In the genomic region with DNA sequence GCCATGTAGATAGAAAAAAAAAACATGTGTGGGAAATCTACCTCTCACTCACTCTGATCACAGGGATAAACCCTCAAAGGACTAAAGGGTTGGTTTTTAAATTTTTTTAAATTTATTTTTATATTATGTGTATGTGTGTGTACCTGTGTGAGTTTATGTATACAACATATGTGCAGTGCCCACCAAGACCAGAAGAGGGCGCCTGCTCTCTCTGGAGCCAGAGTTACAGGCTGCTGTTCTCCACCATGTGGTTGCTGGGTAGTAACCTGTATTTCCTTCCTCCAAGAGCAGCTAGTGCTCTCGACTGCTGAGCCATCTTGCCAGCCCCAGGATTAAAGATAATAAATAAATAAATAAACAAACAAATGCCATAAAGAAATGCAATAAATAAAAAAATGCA, we compare ENCODE assay signal across 16 mouse cellular contexts. TPM values are rescaled to one million over a fixed set of nuclear protein-coding genes. Genes with fewer than 3 reads are reported as not detected.
A peak's percentile ranks its signal among the peaks of the same experiment; 100 is the strongest.
DNase-seq lines count a peak whose midpoint lies in the region; ATAC-seq and TF ChIP-seq lines count a peak whose summit lies in the region.
"Had no signal": no experiment of that assay in that cellular context is flagged by ENCODE, and none has a peak within 500 bp of the region (broad histone marks: within the 10 kb centered on the region; RNA-seq: fewer than 3 reads in every experiment).

No protein-coding gene starts in this region.

- H3K27ac ChIP-seq in intestine, postnatal 0 days (ENCODE audit: low read depth, low read length) = no peak overlapping the region
- no peak overlapping the region for H3K27ac ChIP-seq in intestine, embryonic 16.5 days (ENCODE audit: low read length)
- H3K27ac ChIP-seq in lung, postnatal 0 days (ENCODE audit: low read length) = no peak overlapping the region
- H3K27ac ChIP-seq in stomach, postnatal 0 days (replicated peaks) = no peak overlapping the region
- H3K27ac ChIP-seq: hindbrain, embryonic 13.5 days; midbrain, embryonic 15.5 days; neural tube, embryonic 15.5 days had no signal

- H3K4me3 ChIP-seq in intestine, postnatal 0 days (ENCODE audit: low read depth, low read length) = no peak overlapping the region
- no peak overlapping the region for H3K4me3 ChIP-seq in intestine, embryonic 16.5 days (ENCODE audit: low read length)
- no peak overlapping the region for H3K4me3 ChIP-seq in lung, postnatal 0 days (ENCODE audit: low read depth, low read length)
- no peak overlapping the region for H3K4me3 ChIP-seq in stomach, postnatal 0 days (ENCODE audit: low read depth, low read length)
- H3K4me3 ChIP-seq: hindbrain, embryonic 13.5 days; midbrain, embryonic 15.5 days; neural tube, embryonic 15.5 days had no signal

- 84% methylated on average over 2 of the region's 2 CpGs for WGBS in intestine, postnatal 0 days
- WGBS in intestine, embryonic 16.5 days = 81% methylated on average over 2 of the region's 2 CpGs
- whole genome bisulfite sequencing in lung, postnatal 0 days = 75% methylated on average over 2 of the region's 2 CpGs
- 81% methylated on average over 2 of the region's 2 CpGs for WGBS in stomach, postnatal 0 days

- DNase-seq in lung, postnatal 0 days (ENCODE audit: low spot score) = no peak
- no peak for DNase-seq in lung, adult 18-20 months
- peak; percentile 72 for DNase-seq in R1 (ENCODE audit: low read depth, low spot score)
- no peak for DNase-seq in stomach, postnatal 0 days (ENCODE audit: low spot score)
- DNase-seq in layer of hippocampus, adult 18-20 months (ENCODE audit: low spot score in 2 of 2) = no peak
- DNase-seq: gastrocnemius, postnatal 10 days; layer of hippocampus, adult 9-11 months; left cerebral cortex, postnatal 4 days had no signal

- peaks cover 6% of the 10 kb centered on the region; the same call in 1 of the 2 replicates for H3K4me1 ChIP-seq in intestine, postnatal 0 days (replicated peaks; ENCODE audit: control insufficient read depth, insufficient read depth, low read length)
- peaks cover 24% of the 10 kb centered on the region for H3K4me1 ChIP-seq in intestine, embryonic 16.5 days (ENCODE audit: control insufficient read depth, insufficient read depth, low read length)
- 0 out of 2 replicates have a peak, but pooled peaks cover 6% of the 10 kb centered on the region for H3K4me1 ChIP-seq in lung, postnatal 0 days (ENCODE audit: insufficient read depth, low read depth, low read length)
- peaks cover 5% of the 10 kb centered on the region; the same call in 1 of the 2 replicates for H3K4me1 ChIP-seq in stomach, postnatal 0 days (replicated peaks; ENCODE audit: control insufficient read depth, insufficient read depth)
- H3K4me1 ChIP-seq: midbrain, embryonic 15.5 days had no signal

- H3K4me2 ChIP-seq in intestine, postnatal 0 days (replicated peaks; ENCODE audit: low read depth) = no peak overlapping the region
- H3K4me2 ChIP-seq in intestine, embryonic 16.5 days (ENCODE audit: low read depth, low read length) = no peak overlapping the region
- no peak overlapping the region for H3K4me2 ChIP-seq in lung, postnatal 0 days (replicated peaks; ENCODE audit: low read depth, low read length)
- H3K4me2 ChIP-seq in stomach, postnatal 0 days (replicated peaks; ENCODE audit: low read depth) = no peak overlapping the region
- H3K4me2 ChIP-seq: heart, embryonic 11.5 days; hindbrain, embryonic 13.5 days; midbrain, embryonic 15.5 days; neural tube, embryonic 15.5 days had no signal

- H3K27me3 ChIP-seq in intestine, postnatal 0 days (replicated peaks; ENCODE audit: control insufficient read depth, insufficient read depth, low read length) = no peaks in the 10 kb centered on the region
- H3K27me3 ChIP-seq in intestine, embryonic 16.5 days (replicated peaks; ENCODE audit: control insufficient read depth, insufficient read depth, low read length) = no peaks in the 10 kb centered on the region
- no peaks in the 10 kb centered on the region for H3K27me3 ChIP-seq in lung, postnatal 0 days (replicated peaks; ENCODE audit: insufficient read depth, low read length)
- H3K27me3 ChIP-seq in stomach, postnatal 0 days (ENCODE audit: control insufficient read depth, insufficient read depth, low read length) = no peaks in the 10 kb centered on the region
- H3K27me3 ChIP-seq: midbrain, embryonic 15.5 days; neural tube, embryonic 15.5 days had no signal

- no peaks in the 10 kb centered on the region for H3K9me3 ChIP-seq in intestine, postnatal 0 days (ENCODE audit: control insufficient read depth)
- H3K9me3 ChIP-seq in intestine, embryonic 16.5 days (ENCODE audit: control insufficient read depth, low read length) = peaks cover 11% of the 10 kb centered on the region
- no peaks in the 10 kb centered on the region for H3K9me3 ChIP-seq in lung, postnatal 0 days (ENCODE audit: low read length)
- H3K9me3 ChIP-seq in stomach, postnatal 0 days (ENCODE audit: control insufficient read depth, low read length) = no peaks in the 10 kb centered on the region
- H3K9me3 ChIP-seq: hindbrain, embryonic 13.5 days; midbrain, embryonic 15.5 days; neural tube, embryonic 15.5 days had no signal

- no peak for ATAC-seq in intestine, postnatal 0 days
- ATAC-seq in intestine, embryonic 16.5 days = no peak
- no peak for ATAC-seq in lung, postnatal 0 days
- ATAC-seq in stomach, postnatal 0 days (ENCODE audit: low FRiP score, low TSS enrichment) = no peak
- no peak for ATAC-seq in megakaryocyte progenitor cell, adult 5-6 weeks (replicated peaks; ENCODE audit: poor library complexity)
- ATAC-seq: activated CD4-positive, CD25-positive, alpha-beta regulatory T cell, adult 4 months; midbrain, embryonic 15.5 days had no signal

- TF ChIP-seq EP300 in lung, postnatal 0 days (IDR thresholded peaks at IDR 0.05) = no peak
- TF ChIP-seq EP300 in stomach, postnatal 0 days (optimal IDR thresholded peaks at IDR 0.05) = no peak

- TF ChIP-seq CTCF in intestine, postnatal 0 days (IDR thresholded peaks at IDR 0.05; ENCODE audit: low read depth) = peak; percentile 55
- TF ChIP-seq CTCF in lung, postnatal 0 days (IDR thresholded peaks at IDR 0.05) = peak; percentile 38
- TF ChIP-seq CTCF in stomach, postnatal 0 days (IDR thresholded peaks at IDR 0.05; ENCODE audit: low read depth) = peak; percentile 52

- no peak overlapping the region for H3K9ac ChIP-seq in intestine, postnatal 0 days (ENCODE audit: low read depth, low read length)
- no peak overlapping the region for H3K9ac ChIP-seq in intestine, embryonic 16.5 days (ENCODE audit: low read depth, low read length)
- no peak overlapping the region for H3K9ac ChIP-seq in lung, postnatal 0 days (replicated peaks; ENCODE audit: low read depth)
- no peak overlapping the region for H3K9ac ChIP-seq in stomach, postnatal 0 days (ENCODE audit: low read length)
- H3K9ac ChIP-seq: hindbrain, embryonic 13.5 days; midbrain, embryonic 15.5 days; neural tube, embryonic 15.5 days had no signal

- peaks cover 6% of the 10 kb centered on the region; the same call in 1 of the 2 replicates for H3K36me3 ChIP-seq in intestine, postnatal 0 days (ENCODE audit: control insufficient read depth, insufficient read depth)
- H3K36me3 ChIP-seq in intestine, embryonic 16.5 days (ENCODE audit: control insufficient read depth, insufficient read depth, low read length) = peaks cover 17% of the 10 kb centered on the region
- no peaks in the 10 kb centered on the region for H3K36me3 ChIP-seq in lung, postnatal 0 days (ENCODE audit: insufficient read depth, low read length)
- no peaks in the 10 kb centered on the region for H3K36me3 ChIP-seq in stomach, postnatal 0 days (ENCODE audit: control insufficient read depth, insufficient read depth, low read length)
- H3K36me3 ChIP-seq: hindbrain, embryonic 13.5 days; midbrain, embryonic 15.5 days; neural tube, embryonic 15.5 days had no signal

RNA-seq across cellular contexts. Expression of gene Arhgap27, which starts 13.8 kb away (rescaled TPM):
- 16.9 and 18.7 TPM in 2 replicates for polyA plus RNA-seq in intestine, postnatal 0 days (2015; fragmentation: Nextera tagmentation; extraction: Ambion mirVana)
- polyA plus RNA-seq in intestine, embryonic 16.5 days (2015; fragmentation: Nextera tagmentation; extraction: Ambion mirVana) = 40.2 and 42.3 TPM in 2 replicates
- 18.5 and 20.0 TPM in 2 replicates for polyA plus RNA-seq in lung, postnatal 0 days (2015; fragmentation: Nextera tagmentation; extraction: Ambion mirVana)
- 18.2 and 22.1 TPM in 2 replicates for polyA plus RNA-seq in stomach, postnatal 0 days (2015; fragmentation: Nextera tagmentation; extraction: Ambion mirVana)
- 10.8 and 14.2 TPM in 2 replicates for total RNA-seq in megakaryocyte progenitor cell, adult 5-6 weeks (2015)
- 11.2 and 11.5 TPM in 2 replicates for total RNA-seq in megakaryocyte progenitor cell, adult 5-6 weeks (2017)
- total RNA-seq in layer of hippocampus, adult 18-20 months (2021) = 10 to 100 TPM; 10.5 to 12.1 TPM
